Mouse (Mus musculus) small intestine, adult 2 months (tissue): ENCODE data around the gene Ermp1. TPM values are rescaled to one million over a fixed set of nuclear protein-coding genes. Genes with fewer than 3 reads are reported as not detected.

Experiments used
- H3K27ac ChIP-seq: fragments of 200-500 bp; 2 replicates; pipeline ENCODE4 v1.5.1; 2012; ENCODE audit warnings: low read depth, low read length, control low read depth, inconsistent platforms; ENCODE audit not compliant: insufficient read depth
- H3K27me3 ChIP-seq: fragments of 200-500 bp; 2 replicates; pipeline ENCODE4 v1.6.1; 2012; ENCODE audit warnings: mild to moderate bottlenecking, moderate library complexity, low read length, inconsistent platforms; ENCODE audit not compliant: control insufficient read depth, insufficient read depth
- H3K36me3 ChIP-seq: fragments of 200-500 bp; 2 replicates; pipeline ENCODE4 v1.6.1; 2012; ENCODE audit warnings: mild to moderate bottlenecking, low read length, control low read depth, inconsistent platforms; ENCODE audit not compliant: control insufficient read depth, insufficient read depth
- H3K4me1 ChIP-seq: fragments of 200-500 bp; 2 replicates; pipeline ENCODE4 v1.6.1; 2012; ENCODE audit warnings: low read length, inconsistent platforms, mixed read lengths; ENCODE audit not compliant: control insufficient read depth, insufficient read depth, insufficient read length
- H3K4me3 ChIP-seq: fragments of 200-500 bp; 2 replicates; pipeline ENCODE4 v1.5.1; 2012; ENCODE audit warnings: low read depth, mild to moderate bottlenecking, control low read depth, inconsistent platforms, low read length, moderate library complexity
- CTCF ChIP-seq: fragments of 200-500 bp; IDR thresholded peaks from 2 replicates; pipeline ENCODE4 v1.5.1; 2012; ENCODE audit warnings: low read depth, mild to moderate bottlenecking, control low read depth, inconsistent platforms, low read length, moderate library complexity, mixed read lengths; ENCODE audit not compliant: insufficient replicate concordance, insufficient read length; ENCODE audit errors: extremely low read depth
- POLR2A ChIP-seq: fragments of 200-500 bp; IDR thresholded peaks from 2 replicates; pipeline ENCODE4 v1.6.1; 2012; ENCODE audit warnings: low read depth, mild to moderate bottlenecking, control low read depth, inconsistent platforms, low read length, moderate library complexity
- WGBS: fragments of 180-500 bp; shearing (Covaris S2); methylation state at CpG from one replicate; pipeline ENCODE4 v1.1.7; 2018; 5-methylcytosine and 5-hydroxymethylcytosine counted together
- polyA plus RNA-seq: library from polyadenylated mRNA; depleted of rRNA; stranded (reverse); fragments of >200 nt; gene quantifications from 2 replicates; pipeline ENCODE4 v1.2.3, GENCODE M21; 2012

Ermp1 gene
- polyA plus RNA-seq, 1 experiment: 9.4 TPM

- no peak overlapping the region for H3K4me3 ChIP-seq
- H3K36me3 ChIP-seq: no peaks in the 10 kb centered on the region
- H3K27ac ChIP-seq: no peak overlapping the region
- TF ChIP-seq POLR2A: no peak
- TF ChIP-seq CTCF: no peak
- 54% methylated on average over 13 of the region's 13 CpGs for WGBS
- no peaks in the 10 kb centered on the region for H3K27me3 ChIP-seq
- H3K4me1 ChIP-seq: peaks cover 6% of the 10 kb centered on the region; the same call in 1 of the 2 replicates
Measured at GRCm38 (mm10) chr19:29680182-29681152, 32.3 kb upstream of the Ermp1 start.

GRCm38 (mm10) chr19:29678181-29678778, 30.1 kb upstream of the Ermp1 start:
- no peaks in the 10 kb centered on the region for H3K36me3 ChIP-seq
- H3K4me1 ChIP-seq: peaks cover 12% of the 10 kb centered on the region
- no peak for TF ChIP-seq POLR2A
- no peak for TF ChIP-seq CTCF
- no peaks in the 10 kb centered on the region for H3K27me3 ChIP-seq
- no peak overlapping the region for H3K27ac ChIP-seq
- WGBS: 80% methylated on average over 6 of the region's 6 CpGs
- no peak overlapping the region for H3K4me3 ChIP-seq

DNA sequence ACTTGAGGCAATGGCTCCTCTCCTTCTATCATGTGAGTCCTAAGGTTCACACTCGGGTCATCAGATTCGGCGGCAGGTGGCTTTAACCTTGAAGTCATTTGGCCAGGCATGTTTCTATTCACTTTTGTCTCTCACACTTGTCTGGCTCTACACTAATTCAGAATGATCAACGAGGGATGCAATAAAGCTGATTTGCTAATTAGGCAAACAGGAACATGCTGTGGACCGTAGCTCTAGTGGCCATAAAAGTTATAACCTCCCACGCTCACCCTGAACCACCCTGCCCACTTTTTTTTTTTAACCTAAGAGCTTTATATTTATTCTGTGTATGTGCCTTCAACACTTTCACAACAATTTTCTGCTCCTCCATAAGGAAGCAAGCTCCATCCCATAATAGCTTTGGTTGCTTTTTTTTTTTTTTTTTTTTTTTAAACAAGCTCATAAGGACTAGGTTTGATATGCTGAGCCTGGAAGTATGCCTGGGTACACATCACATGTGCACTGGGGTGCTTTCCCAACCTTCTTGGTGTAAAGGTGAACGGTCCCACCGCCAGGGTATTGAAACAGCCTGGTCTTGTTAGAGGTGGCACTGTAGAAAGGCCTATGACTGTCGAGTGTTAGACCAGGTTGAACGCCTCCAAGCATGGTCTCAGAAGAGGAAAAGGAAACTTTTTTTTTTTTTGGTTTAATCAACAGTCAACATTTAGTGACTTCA, 28.4 kb upstream of the Ermp1 start:
- WGBS: 32% methylated on average over 10 of the region's 10 CpGs
- Histone ChIP-seq H3K36me3 (no peaks in the 10 kb centered on the region), H3K4me1 (peaks cover 12% of the 10 kb centered on the region), H3K27me3 (no peaks in the 10 kb centered on the region), H3K27ac (peak overlapping the region; percentile 98), H3K4me3 (no peak overlapping the region)
- TF ChIP-seq POLR2A: no peak
- no peak for TF ChIP-seq CTCF

DNA sequence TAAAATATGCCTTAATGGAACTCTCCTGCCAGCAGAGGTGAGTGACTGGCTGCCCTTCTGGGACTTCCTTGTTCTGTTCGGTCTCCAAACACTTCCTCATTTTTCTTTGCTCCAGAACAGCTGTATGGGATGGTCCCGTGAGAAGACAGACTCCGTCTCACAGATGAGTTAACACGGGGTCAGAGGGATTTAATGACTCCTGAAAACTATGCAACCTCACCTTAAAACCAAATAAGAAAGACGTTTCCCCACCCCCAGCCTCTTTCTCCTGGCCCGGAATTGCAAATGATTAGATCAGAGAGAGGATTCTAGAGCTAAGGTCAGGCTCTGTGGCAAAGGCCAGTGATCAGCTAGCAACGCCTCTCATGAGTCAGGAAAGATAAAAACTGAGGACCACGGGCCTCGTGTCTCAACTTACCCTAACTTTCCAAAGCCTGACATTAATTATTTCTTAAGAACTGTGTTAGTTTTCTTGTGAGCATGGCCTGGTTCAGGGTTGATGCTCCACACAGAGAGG, 27.4 kb upstream of the Ermp1 start:
- WGBS: 15% methylated on average over 9 of the region's 9 CpGs
- no peak for TF ChIP-seq CTCF
- TF ChIP-seq POLR2A: 0 out of 2 replicates have a peak, but pooled peaks have one; percentile 32
- peaks cover 12% of the 10 kb centered on the region for H3K4me1 ChIP-seq
- no peaks in the 10 kb centered on the region for H3K27me3 ChIP-seq
- no peaks in the 10 kb centered on the region for H3K36me3 ChIP-seq
- H3K4me3 ChIP-seq: peak overlapping the region; percentile 14; the same call in 1 of the 2 replicates
- H3K27ac ChIP-seq: peak overlapping the region; percentile 98

DNA sequence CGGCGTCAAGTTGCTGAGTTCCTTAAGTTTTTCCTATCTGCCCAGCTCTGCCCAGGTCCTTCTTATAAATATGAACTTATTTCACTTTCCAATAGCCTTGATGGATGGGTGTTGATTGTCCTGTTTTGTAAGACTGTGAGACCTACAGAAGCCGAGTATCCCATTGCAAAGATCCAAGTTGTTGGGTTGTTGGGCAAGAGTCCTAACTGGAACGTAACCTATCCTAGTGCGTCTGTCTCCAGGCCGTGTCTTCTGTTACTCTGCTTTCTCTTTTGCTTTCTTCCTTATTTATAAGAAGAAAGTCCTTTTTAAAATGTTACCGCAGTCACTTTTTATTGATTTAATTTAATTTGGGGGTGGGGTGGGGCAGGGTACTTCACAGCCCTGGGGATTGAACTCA, 26.7 kb upstream of the Ermp1 start:
- H3K4me1 ChIP-seq: peaks cover 10% of the 10 kb centered on the region
- no peaks in the 10 kb centered on the region for H3K27me3 ChIP-seq
- peak overlapping the region; percentile 14; the same call in 1 of the 2 replicates for H3K4me3 ChIP-seq
- peak overlapping the region; percentile 98 for H3K27ac ChIP-seq
- no peaks in the 10 kb centered on the region for H3K36me3 ChIP-seq
- WGBS: 68% methylated on average over 7 of the region's 7 CpGs
- no peak for TF ChIP-seq POLR2A
- no peak for TF ChIP-seq CTCF

GRCm38 (mm10) chr19:29672660-29673059, 24.4 kb upstream of the Ermp1 start:
- no peak overlapping the region for H3K27ac ChIP-seq
- 95% methylated on average over 13 of the region's 13 CpGs for WGBS
- H3K27me3 ChIP-seq: no peaks in the 10 kb centered on the region
- TF ChIP-seq CTCF: no peak
- TF ChIP-seq POLR2A: no peak
- no peak overlapping the region for H3K4me3 ChIP-seq
- no peaks in the 10 kb centered on the region for H3K36me3 ChIP-seq
- peaks cover 12% of the 10 kb centered on the region for H3K4me1 ChIP-seq
